Mouse (Mus musculus): Measurements from ENCODE around the gene Pak4. TPM values are rescaled to one million over a fixed set of nuclear protein-coding genes. Genes with fewer than 3 reads are reported as not detected.
A peak's percentile ranks its signal among the peaks of the same experiment; 100 is the strongest.

Pak4 gene
- polyA plus RNA-seq, 1 experiment from 2014 or later, result 6.2 TPM

DNA sequence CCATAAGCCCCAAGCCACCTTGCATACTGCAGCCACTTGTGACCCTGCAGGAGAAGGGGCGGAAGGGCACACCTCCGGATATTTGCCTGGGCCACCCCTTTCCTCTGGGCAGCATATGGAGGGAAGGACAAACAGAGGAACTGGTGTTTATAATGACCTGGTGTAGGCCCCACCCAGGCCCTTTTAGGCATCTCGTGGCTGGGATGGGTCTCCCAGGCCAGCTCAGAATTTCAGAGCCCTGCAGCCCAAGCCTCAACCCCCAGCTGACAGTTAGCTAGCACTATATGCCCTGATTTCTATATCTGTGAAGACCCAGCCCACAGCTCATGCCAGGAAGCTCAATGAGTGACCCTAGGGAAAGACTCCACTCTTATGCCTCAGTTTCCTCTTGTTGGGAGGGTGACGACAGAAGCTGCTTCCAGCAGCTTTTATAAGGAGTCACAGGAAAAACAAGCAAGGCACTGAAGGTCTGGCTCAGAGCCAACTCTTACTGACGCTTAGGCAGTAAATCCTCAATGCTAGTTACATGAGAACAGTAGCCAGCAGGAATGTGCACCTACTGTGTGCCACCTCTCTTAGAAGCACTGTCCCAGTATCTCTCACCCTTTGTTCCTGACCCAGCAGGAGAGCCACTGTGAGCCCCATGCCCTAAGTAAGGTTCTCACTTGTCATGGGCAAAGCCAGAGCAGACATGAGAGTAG, 26.9 kb downstream of the Pak4 start:
- H3K4me2 ChIP-seq (ENCODE audit: low read depth, low read length), result no peak overlapping the region
- ATAC-seq (no peak), DNase-seq (no peak)
- peaks cover 19% of the 10 kb centered on the region for H3K36me3 ChIP-seq (replicated peaks; ENCODE audit: insufficient read depth, low read length)
- no peak overlapping the region for H3K27ac ChIP-seq (ENCODE audit: low read depth)
- no peak overlapping the region for H3K9ac ChIP-seq (replicated peaks)
- no peaks in the 10 kb centered on the region for H3K9me3 ChIP-seq (ENCODE audit: low read length)
- WGBS (ENCODE audit: insufficient replicate concordance), result 47% methylated on average over 5 of the region's 5 CpGs
- peaks cover 42% of the 10 kb centered on the region for H3K4me1 ChIP-seq (ENCODE audit: insufficient read depth)
- no peaks in the 10 kb centered on the region for H3K27me3 ChIP-seq (ENCODE audit: insufficient read depth, low read length)
- no peak overlapping the region for H3K4me3 ChIP-seq (ENCODE audit: low read depth, low read length)
- TF ChIP-seq CTCF (IDR thresholded peaks at IDR 0.05; ENCODE audit: low read depth) (no peak), EP300 (IDR thresholded peaks at IDR 0.05; ENCODE audit: low read depth) (no peak)

DNA sequence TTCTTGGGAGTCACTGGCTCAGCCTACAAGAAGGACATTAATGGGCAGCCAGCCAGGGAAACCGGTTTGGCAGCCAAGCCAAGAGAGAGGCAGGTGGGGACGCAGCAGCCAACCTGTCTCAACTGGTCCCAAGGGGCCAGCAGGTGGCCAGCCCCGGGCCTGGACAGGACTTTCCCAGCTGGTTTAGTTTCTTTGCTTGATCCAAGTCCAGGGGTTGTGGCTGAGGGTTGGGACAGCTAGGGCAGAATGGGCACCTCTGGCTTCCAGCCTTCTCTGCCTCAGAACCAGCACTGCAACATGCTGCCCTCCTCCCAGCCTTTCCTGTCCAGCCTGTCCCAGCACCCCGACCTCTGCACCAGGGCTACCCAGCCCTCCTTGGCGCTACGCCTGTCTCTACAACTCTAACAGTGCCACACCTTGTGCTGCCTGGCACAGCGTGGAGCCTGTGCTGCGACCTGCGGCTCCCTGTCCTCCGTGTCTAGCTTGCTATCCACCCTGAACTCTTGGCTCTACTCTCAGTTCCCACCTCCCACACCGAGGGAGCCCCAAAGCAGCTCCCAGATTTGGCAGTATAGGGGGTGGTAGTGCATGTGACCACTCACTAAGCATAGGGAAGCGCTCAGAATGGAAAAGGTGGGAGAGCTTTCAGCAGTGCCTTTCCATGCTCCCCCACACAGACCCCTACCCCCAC, 27.5 kb downstream of the Pak4 start:
- 73% methylated on average over 12 of the region's 12 CpGs for WGBS (ENCODE audit: insufficient replicate concordance)
- no peaks in the 10 kb centered on the region for H3K27me3 ChIP-seq (ENCODE audit: insufficient read depth, low read length)
- no peak overlapping the region for H3K27ac ChIP-seq (ENCODE audit: low read depth)
- ATAC-seq (no peak), DNase-seq (no peak)
- H3K36me3 ChIP-seq (replicated peaks; ENCODE audit: insufficient read depth, low read length), result peaks cover 26% of the 10 kb centered on the region
- H3K4me3 ChIP-seq (ENCODE audit: low read depth, low read length), result no peak overlapping the region
- no peak overlapping the region for H3K9ac ChIP-seq (replicated peaks)
- H3K9me3 ChIP-seq (ENCODE audit: low read length), result no peaks in the 10 kb centered on the region
- TF ChIP-seq EP300 (IDR thresholded peaks at IDR 0.05; ENCODE audit: low read depth) (no peak), CTCF (IDR thresholded peaks at IDR 0.05; ENCODE audit: low read depth) (no peak)
- H3K4me1 ChIP-seq (ENCODE audit: insufficient read depth), result peaks cover 35% of the 10 kb centered on the region
- H3K4me2 ChIP-seq (ENCODE audit: low read depth, low read length), result no peak overlapping the region

DNA sequence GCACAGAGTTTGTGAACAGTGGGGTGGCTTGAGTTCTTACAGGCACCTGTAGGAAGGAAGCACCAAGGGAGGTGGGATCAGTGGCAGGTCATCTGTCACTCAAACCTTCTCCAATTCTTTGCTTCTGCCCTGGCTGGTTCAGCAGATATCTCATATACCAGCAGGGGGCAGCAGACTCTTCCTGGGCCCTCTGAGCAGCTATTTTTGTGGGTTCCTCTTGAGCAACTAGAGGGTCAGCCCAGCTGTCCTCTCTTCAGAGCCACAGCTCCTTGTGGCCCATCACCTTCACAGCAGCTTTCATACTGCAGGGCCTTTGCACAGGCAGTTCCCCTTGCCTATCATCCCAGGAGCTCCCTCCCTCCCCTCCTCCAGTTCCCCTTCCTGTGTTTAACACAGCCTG, 29.7 kb downstream of the Pak4 start:
- Histone ChIP-seq H3K4me1 (ENCODE audit: insufficient read depth) (peaks cover 23% of the 10 kb centered on the region), H3K4me2 (ENCODE audit: low read depth, low read length) (no peak overlapping the region), H3K9ac (replicated peaks) (no peak overlapping the region), H3K4me3 (ENCODE audit: low read depth, low read length) (no peak overlapping the region), H3K27me3 (ENCODE audit: insufficient read depth, low read length) (no peaks in the 10 kb centered on the region), H3K9me3 (ENCODE audit: low read length) (no peaks in the 10 kb centered on the region), H3K27ac (ENCODE audit: low read depth) (no peak overlapping the region), H3K36me3 (replicated peaks; ENCODE audit: insufficient read depth, low read length) (peaks cover 30% of the 10 kb centered on the region)
- peak; percentile 73 for DNase-seq
- peak; percentile 91 for TF ChIP-seq CTCF (IDR thresholded peaks at IDR 0.05; ENCODE audit: low read depth)
- TF ChIP-seq EP300 (IDR thresholded peaks at IDR 0.05; ENCODE audit: low read depth), result no peak
- ATAC-seq, result peak; percentile 33; the same call in 1 of the 2 replicates

DNA sequence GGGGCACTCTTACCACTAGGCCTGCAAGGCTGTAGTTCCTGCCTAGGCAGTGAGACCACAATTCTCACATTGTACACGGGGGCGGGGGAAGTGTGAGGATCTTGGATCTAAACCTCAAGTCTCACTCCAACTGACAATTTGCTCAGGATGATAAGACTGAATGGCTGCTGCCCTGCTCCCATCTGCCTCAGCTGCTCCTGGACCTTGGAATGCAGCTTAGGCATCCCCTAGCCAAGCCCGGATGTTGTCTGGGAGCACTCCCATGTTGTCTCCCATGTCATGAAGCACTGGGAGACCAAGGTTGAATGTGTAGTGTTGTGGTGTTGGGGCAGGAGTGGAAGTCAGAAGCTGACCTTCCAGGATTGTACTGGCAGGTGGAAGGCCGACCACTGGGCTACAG, 30.4 kb downstream of the Pak4 start:
- Histone ChIP-seq H3K4me3 (ENCODE audit: low read depth, low read length) (no peak overlapping the region), H3K36me3 (replicated peaks; ENCODE audit: insufficient read depth, low read length) (peaks cover 35% of the 10 kb centered on the region), H3K27ac (ENCODE audit: low read depth) (no peak overlapping the region), H3K27me3 (ENCODE audit: insufficient read depth, low read length) (no peaks in the 10 kb centered on the region), H3K9ac (replicated peaks) (no peak overlapping the region), H3K4me2 (ENCODE audit: low read depth, low read length) (no peak overlapping the region), H3K4me1 (ENCODE audit: insufficient read depth) (peaks cover 17% of the 10 kb centered on the region), H3K9me3 (ENCODE audit: low read length) (no peaks in the 10 kb centered on the region)
- WGBS (ENCODE audit: insufficient replicate concordance), result 67% methylated on average over 4 of the region's 4 CpGs
- TF ChIP-seq CTCF (IDR thresholded peaks at IDR 0.05; ENCODE audit: low read depth) (no peak), EP300 (IDR thresholded peaks at IDR 0.05; ENCODE audit: low read depth) (no peak)
- DNase-seq, result no peak
- ATAC-seq, result no peak

DNA sequence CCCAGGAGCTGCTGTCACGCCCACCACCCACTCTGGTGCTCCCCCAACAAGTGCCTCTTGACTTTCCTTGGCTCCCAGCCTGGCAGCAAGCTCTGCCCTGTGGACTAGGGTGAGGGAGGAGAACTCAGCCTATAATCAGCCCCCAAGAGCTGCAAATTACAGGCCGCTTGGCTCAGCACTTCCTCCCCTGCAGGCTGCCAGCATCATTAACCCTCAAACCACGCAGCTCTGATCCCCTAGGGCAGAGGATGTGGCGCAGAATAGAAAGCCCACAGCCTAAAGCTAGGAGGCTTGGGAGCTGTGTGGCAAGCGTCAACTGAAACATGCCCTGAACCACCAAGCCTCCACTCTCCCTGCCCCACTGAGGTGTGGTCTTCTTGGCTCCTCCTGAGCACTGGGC, 32.6 kb downstream of the Pak4 start:
- Histone ChIP-seq H3K9me3 (ENCODE audit: low read length) (no peaks in the 10 kb centered on the region), H3K27ac (ENCODE audit: low read depth) (no peak overlapping the region), H3K4me1 (ENCODE audit: insufficient read depth) (no peaks in the 10 kb centered on the region), H3K9ac (replicated peaks) (no peak overlapping the region), H3K36me3 (replicated peaks; ENCODE audit: insufficient read depth, low read length) (peaks cover 52% of the 10 kb centered on the region), H3K27me3 (ENCODE audit: insufficient read depth, low read length) (no peaks in the 10 kb centered on the region), H3K4me2 (ENCODE audit: low read depth, low read length) (no peak overlapping the region), H3K4me3 (ENCODE audit: low read depth, low read length) (no peak overlapping the region)
- DNase-seq, result no peak
- 80% methylated on average over 5 of the region's 5 CpGs for WGBS (ENCODE audit: insufficient replicate concordance)
- no peak for ATAC-seq
- TF ChIP-seq CTCF (IDR thresholded peaks at IDR 0.05; ENCODE audit: low read depth), result no peak
- no peak for TF ChIP-seq EP300 (IDR thresholded peaks at IDR 0.05; ENCODE audit: low read depth)

DNA sequence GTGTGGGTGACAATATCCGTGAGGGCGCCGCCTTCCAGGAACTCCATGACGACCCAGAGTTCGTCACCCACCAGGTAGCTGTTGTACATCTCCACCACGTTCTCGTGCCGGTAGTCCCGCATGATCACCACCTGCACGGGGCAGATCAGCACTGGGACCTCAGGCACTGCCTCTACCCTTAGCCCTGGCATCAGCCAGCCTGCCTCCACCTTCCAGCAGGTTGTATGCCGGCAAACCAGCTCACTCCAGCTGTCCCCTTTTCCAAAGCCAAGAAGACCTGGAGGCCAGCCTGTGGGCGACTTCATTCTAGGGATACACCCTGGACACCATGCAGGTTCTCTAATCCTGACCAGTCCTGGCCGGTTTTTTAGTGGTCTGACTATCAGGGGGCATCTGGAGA, 35.0 kb downstream of the Pak4 start:
- Histone ChIP-seq H3K36me3 (replicated peaks; ENCODE audit: insufficient read depth, low read length) (peaks cover 60% of the 10 kb centered on the region), H3K4me1 (ENCODE audit: insufficient read depth) (no peaks in the 10 kb centered on the region), H3K4me2 (ENCODE audit: low read depth, low read length) (no peak overlapping the region), H3K27ac (ENCODE audit: low read depth) (no peak overlapping the region), H3K4me3 (ENCODE audit: low read depth, low read length) (no peak overlapping the region), H3K27me3 (ENCODE audit: insufficient read depth, low read length) (no peaks in the 10 kb centered on the region), H3K9me3 (ENCODE audit: low read length) (no peaks in the 10 kb centered on the region), H3K9ac (replicated peaks) (no peak overlapping the region)
- ATAC-seq, result no peak
- no peak for DNase-seq
- TF ChIP-seq CTCF (IDR thresholded peaks at IDR 0.05; ENCODE audit: low read depth) (no peak), EP300 (IDR thresholded peaks at IDR 0.05; ENCODE audit: low read depth) (no peak)
- 88% methylated on average over 13 of the region's 13 CpGs for WGBS (ENCODE audit: insufficient replicate concordance)

Measured in liver, postnatal 0 days (tissue).